In genomic region chr12:110446290-110447170, GRCm38 (mm10) we compare ENCODE assay signal across 8 mouse cellular contexts. TPM values are rescaled to one million over a fixed set of nuclear protein-coding genes. Genes with fewer than 3 reads are reported as not detected.
DNase-seq lines count a peak whose midpoint lies in the region; ATAC-seq and TF ChIP-seq lines count a peak whose summit lies in the region.

Gene Ppp2r5c (plus strand): TSS chr12:110447120.

- H3K36me3 ChIP-seq in kidney, embryonic 14.5 days (ENCODE audit: control insufficient read depth, insufficient read depth, low read length) = no peaks in the 10 kb centered on the region
- no peaks in the 10 kb centered on the region; the same call in 1 of the 2 replicates for H3K36me3 ChIP-seq in limb, embryonic 15.5 days

- H3K9ac ChIP-seq in kidney, embryonic 14.5 days (ENCODE audit: low read depth, low read length) = peak within 1 kb of the TSS; percentile 84
- peak within 1 kb of the TSS; percentile 81 for H3K9ac ChIP-seq in limb, embryonic 15.5 days

- H3K4me3 ChIP-seq in bone marrow macrophage, adult 2 months (ENCODE audit: insufficient read depth, low read length) = peak within 1 kb of the TSS; percentile 81
- H3K4me3 ChIP-seq in embryonic fibroblast, embryonic 13.5 days (ENCODE audit: insufficient read depth, low read length) = peak within 1 kb of the TSS; percentile 97
- H3K4me3 ChIP-seq in kidney, embryonic 14.5 days (ENCODE audit: low read length) = peak within 1 kb of the TSS; percentile 83
- H3K4me3 ChIP-seq in limb, embryonic 15.5 days = peak within 1 kb of the TSS; percentile 86

- peak; percentile 92 for DNase-seq in A20 (ENCODE audit: low read depth, low spot score)
- DNase-seq in heart, adult 9 months (ENCODE audit: low spot score in 2 of 2) = peak; percentile 92 to 94
- DNase-seq in monocyte, adult 2 months (ENCODE audit: low read depth in 1 of 2, low spot score in 2 of 2) = peak; percentile 89 to 96
- DNase-seq in spleen, postnatal 36 days (ENCODE audit: low spot score in 2 of 2) = peak; percentile 92 to 95

- ATAC-seq in kidney, embryonic 14.5 days (ENCODE audit: low FRiP score, low TSS enrichment) = peak; percentile 96
- peak; percentile 97 for ATAC-seq in limb, embryonic 15.5 days (ENCODE audit: insufficient number of reproducible peaks, low FRiP score, low TSS enrichment, low read depth)

- TF ChIP-seq CTCF in bone marrow macrophage, adult 2 months (IDR thresholded peaks at IDR 0.05; ENCODE audit: low read depth, low read length) = no peak
- TF ChIP-seq CTCF in embryonic fibroblast, embryonic 13.5 days (IDR thresholded peaks at IDR 0.05; ENCODE audit: borderline replicate concordance, insufficient read depth, low read length) = no peak

- H3K4me1 ChIP-seq in bone marrow macrophage, adult 2 months (ENCODE audit: control insufficient read depth, insufficient read depth, low read length) = peaks cover 9% of the 10 kb centered on the region
- H3K4me1 ChIP-seq in embryonic fibroblast, embryonic 13.5 days (ENCODE audit: control insufficient read depth, insufficient read depth, low read length) = no peaks in the 10 kb centered on the region; the same call in 1 of the 2 replicates
- H3K4me1 ChIP-seq in kidney, embryonic 14.5 days (ENCODE audit: control insufficient read depth, insufficient read depth, low read length) = peaks cover 6% of the 10 kb centered on the region; the same call in 1 of the 2 replicates
- 0 out of 2 replicates have a peak, but pooled peaks cover 11% of the 10 kb centered on the region for H3K4me1 ChIP-seq in limb, embryonic 15.5 days

- H3K4me2 ChIP-seq in kidney, embryonic 14.5 days (replicated peaks; ENCODE audit: low read depth, low read length) = peak within 1 kb of the TSS; percentile 86
- H3K4me2 ChIP-seq in limb, embryonic 15.5 days = peak within 1 kb of the TSS; percentile 87

- no peaks in the 10 kb centered on the region; the same call in 1 of the 2 replicates for H3K27me3 ChIP-seq in kidney, embryonic 14.5 days (ENCODE audit: control insufficient read depth, insufficient read depth, low read length)
- H3K27me3 ChIP-seq in limb, embryonic 15.5 days = peaks cover 18% of the 10 kb centered on the region

- no peaks in the 10 kb centered on the region for H3K9me3 ChIP-seq in kidney, embryonic 14.5 days (ENCODE audit: control insufficient read depth, low read length)
- H3K9me3 ChIP-seq in limb, embryonic 15.5 days = no peaks in the 10 kb centered on the region

- H3K27ac ChIP-seq in bone marrow macrophage, adult 2 months (ENCODE audit: insufficient read depth, low read depth, low read length) = peak within 1 kb of the TSS; percentile 83
- H3K27ac ChIP-seq in embryonic fibroblast, embryonic 13.5 days (ENCODE audit: insufficient read depth, low read length) = peak within 1 kb of the TSS; percentile 91
- H3K27ac ChIP-seq in kidney, embryonic 14.5 days (ENCODE audit: low read depth, low read length) = peak within 1 kb of the TSS; percentile 97
- H3K27ac ChIP-seq in limb, embryonic 15.5 days = peak within 1 kb of the TSS; percentile 95

- no peak for TF ChIP-seq POLR2A in bone marrow macrophage, adult 2 months (IDR thresholded peaks at IDR 0.05; ENCODE audit: borderline replicate concordance, low read depth, low read length)
- TF ChIP-seq POLR2A in embryonic fibroblast, embryonic 13.5 days (IDR thresholded peaks at IDR 0.05; ENCODE audit: low read depth, low read length) = peak; percentile 84

- WGBS in kidney, embryonic 14.5 days = under 1% methylated on average over 69 of the region's 86 CpGs
- under 1% methylated on average over 44 of the region's 86 CpGs for WGBS in limb, embryonic 15.5 days

RNA-seq across cellular contexts. Expression of gene Ppp2r5c, which starts in this region (rescaled TPM):
- polyA plus RNA-seq in bone marrow macrophage, adult 2 months (2012; ENCODE audit: insufficient read depth, insufficient read length, missing spikeins) = 138 and 153 TPM in 2 replicates
- 165 and 171 TPM in 2 replicates for polyA plus RNA-seq in embryonic fibroblast, embryonic 13.5 days (2011; ENCODE audit: insufficient read length, low read depth, missing spikeins)
- polyA plus RNA-seq in kidney, embryonic 14.5 days (2014; fragmentation: Nextera tagmentation; extraction: Ambion mirVana) = 114 and 160 TPM in 2 replicates
- 141 and 142 TPM in 2 replicates for polyA plus RNA-seq in limb, embryonic 15.5 days (2015; fragmentation: Nextera tagmentation; extraction: Ambion mirVana)

Comparison
In these comparisons a context has a peak if more than half of its experiments do, and no peak if none do; other contexts are left out.
1. Peak in every context shown above with its lines: DNase-seq, ATAC-seq, H3K4me3 ChIP-seq and H3K27ac ChIP-seq.